Mouse (Mus musculus): ENCODE measurements around the gene Trim65. TPM values are rescaled to one million over a fixed set of nuclear protein-coding genes. Genes with fewer than 3 reads are reported as not detected.

The Trim65 gene
- 1 to 10 TPM; 7.0 to 7.1 TPM for total RNA-seq (2021)

DNA sequence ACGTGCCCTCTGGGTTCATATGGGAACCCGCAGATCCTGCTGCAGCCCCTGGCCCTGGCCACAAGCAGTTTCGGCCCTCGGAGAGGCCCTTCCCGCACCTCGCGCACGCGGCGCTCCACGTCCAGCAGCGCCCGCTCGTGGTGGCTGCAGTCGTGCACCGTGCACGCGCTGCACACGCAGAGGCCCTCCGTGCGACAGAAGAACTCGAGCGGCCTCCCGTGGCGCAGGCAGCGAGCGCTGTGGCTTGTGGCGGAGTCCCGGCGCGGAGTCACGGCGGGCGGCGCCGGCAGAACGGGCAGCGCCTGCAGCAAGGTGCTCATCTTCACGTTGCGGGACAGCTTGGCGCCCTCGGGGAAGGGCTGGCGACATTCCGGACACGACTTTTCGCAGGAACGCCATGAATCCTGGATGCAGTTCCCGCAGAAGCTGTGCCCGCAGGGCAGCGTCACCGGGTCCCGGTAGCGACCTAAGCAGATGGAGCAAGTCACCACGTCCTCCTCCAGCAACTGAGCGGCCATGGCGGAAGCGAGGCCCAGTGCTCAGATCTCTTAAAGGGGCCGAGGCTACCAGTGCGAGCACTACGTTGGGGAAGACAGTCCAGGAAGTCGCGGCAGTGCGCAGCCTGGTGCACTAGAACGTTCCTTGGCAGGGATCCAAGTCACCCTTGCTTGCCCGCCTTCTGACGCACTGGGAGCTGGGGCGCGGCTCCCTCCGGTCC is at the start of gene Trim65:
Trim65 (minus strand) TSS at position 641 of the 718 bp plus-strand sequence.
- peak; percentile 87 to 89 for DNase-seq (ENCODE audit: low spot score in 2 of 2)
- intact Hi-C loops (cut with DNase I), result loop anchor here (1.0 to 5.0 kb wide), 2 partner anchors 43 to 98 kb away; partner anchors contain the start of gene Unk

DNA sequence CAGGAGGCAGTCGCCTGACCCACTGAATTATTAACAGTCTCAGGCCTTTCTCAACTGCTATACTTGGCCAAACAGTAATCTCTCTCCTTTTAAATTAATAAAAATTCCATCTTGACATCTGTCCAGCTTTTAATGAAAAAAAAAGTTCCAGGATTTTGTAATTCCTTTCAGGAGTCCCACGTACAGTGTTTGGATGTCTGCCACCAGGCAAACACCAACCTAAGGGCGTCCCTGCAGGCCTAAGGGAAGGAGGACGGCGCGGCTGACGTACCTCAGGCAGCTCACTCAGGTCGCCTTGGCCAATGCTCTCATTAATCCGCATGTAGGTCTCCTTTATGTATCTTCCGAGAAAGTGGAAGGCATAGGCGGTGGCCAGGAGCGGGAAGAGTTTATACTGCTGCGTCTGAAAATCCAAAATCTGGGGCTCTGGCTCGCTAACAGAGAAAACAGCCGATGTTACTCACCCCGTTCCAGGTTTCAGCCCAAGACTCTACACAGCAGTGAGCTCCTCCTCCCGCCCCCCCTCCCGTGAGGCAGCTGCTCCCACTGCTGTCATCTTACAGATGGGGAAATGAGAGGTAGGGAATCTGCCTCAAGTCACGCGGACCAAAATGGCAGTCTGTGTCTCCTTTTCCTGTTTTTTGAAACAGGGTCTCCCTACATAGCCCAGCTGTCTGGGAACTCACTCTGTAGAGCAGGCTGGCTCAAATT is 47.6 kb upstream of the Trim65 start:
- DNase-seq (ENCODE audit: low spot score in 2 of 2), result peak in 1 of 2 experiments; percentile 37
- intact Hi-C loops (cut with DNase I), result no loop called here

DNA sequence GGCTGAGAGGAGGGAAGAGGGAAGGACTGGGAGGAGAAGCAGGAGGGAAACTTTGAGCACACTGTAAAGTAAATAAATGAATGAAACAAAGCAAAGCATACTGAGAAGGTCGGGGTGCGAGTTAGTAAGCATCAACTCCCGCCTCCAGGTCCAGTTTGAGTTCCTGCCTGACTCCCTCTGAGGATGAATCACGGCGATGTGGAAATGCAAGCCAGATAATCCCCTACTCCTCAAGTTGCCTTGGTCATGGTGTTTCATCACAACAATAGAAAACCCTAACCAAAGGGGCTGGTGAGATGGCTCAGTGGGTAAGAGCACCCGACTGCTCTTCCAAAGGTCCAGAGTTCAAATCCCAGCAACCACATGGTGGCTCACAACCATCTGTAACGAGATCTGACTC is 45.1 kb upstream of the Trim65 start:
- intact Hi-C loops (cut with DNase I), result no loop called here
- no peak for DNase-seq (ENCODE audit: low spot score in 2 of 2)

DNA sequence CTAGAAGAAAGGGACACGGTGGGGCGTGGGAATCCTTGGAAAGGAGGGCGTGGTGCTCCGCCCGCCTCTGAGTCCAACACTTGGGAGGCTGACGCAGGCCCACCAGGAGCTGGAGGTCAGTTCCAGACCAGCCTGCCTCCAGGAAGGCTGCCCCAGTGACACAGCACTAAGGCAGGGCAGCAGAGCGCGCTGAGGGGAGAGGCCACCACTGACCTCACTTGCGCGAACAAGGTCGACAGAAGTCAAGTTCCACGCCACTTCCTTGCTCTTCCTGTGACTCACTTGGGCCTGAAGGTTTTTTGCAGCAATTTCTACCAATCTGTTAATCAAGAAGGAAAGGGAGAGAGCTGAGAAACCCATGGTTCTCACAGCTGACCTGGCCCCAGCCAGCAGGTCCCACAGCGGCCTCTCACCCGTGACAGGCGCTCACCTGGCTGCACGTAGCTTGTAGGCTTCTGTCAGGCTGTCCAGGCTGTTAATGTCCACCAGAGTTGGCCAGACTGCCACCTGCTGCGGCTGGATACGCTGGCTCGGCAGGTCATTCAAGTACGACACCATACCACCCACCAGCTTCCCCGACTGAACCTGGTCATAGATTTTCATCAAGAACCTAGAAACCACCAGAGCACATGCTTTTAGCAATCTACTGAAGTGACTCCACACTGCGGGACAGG is 44.0 kb upstream of the Trim65 start:
- intact Hi-C loops (cut with DNase I), result no loop called here
- no peak for DNase-seq (ENCODE audit: low spot score in 2 of 2)

DNA sequence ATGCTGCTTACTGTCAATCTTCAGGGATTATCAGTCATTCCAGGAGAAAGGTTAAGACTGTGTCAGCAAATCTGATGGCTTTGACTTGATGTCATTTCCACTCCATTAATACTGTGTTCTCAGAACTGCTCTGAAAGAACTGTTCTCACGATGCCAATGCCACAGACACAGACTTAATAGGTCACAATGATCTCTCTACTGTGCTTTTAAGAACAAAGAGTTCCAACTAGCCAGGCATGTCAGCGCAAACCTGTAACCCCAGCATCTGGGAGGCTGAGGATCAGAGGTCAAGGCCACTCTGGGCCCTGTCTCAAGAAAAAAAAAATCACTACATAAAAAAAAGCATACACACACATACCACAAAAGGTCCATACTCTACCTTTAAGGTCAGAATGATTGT is 41.0 kb upstream of the Trim65 start:
- intact Hi-C loops (cut with DNase I), result no loop called here
- no peak for DNase-seq (ENCODE audit: low spot score in 2 of 2)

DNA sequence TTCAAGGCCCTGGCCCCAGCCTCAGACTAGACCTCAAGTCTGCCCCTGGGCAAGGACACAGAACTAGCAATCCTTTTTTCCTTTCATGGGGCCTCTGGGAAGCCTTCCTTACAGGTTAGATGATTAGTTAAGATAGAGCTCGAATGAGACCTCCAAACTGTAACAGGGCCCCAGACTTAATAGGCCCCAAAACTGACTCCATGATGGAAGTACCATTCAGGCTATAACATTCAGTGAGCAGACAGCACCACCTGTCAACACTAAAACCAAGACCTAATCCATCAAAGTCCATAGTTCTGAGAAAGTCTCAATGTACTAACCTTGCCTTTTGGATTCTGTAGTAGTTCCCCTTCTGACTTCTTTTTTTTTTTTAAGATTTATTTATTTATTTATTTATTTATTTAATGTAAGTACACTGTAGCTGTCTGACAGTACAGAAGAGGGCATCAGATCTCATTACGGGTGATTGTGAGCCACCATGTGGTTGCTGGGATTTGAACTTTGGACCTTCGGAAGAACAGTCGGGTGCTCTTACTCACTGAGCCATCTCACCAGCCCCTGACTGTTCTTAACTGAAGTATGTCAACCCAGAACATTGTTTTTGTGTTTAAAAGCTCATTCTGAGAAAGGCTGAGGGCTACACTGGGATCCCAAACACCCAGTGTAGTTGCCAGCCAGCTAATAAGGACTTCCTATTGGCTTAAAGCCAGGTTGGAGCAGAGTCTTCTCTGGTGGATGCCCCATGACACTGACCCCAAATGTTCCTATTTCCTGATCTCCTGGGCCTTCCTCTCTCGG is 39.3 kb upstream of the Trim65 start:
- no peak for DNase-seq (ENCODE audit: low spot score in 2 of 2)
- intact Hi-C loops (cut with DNase I), result no loop called here

DNA sequence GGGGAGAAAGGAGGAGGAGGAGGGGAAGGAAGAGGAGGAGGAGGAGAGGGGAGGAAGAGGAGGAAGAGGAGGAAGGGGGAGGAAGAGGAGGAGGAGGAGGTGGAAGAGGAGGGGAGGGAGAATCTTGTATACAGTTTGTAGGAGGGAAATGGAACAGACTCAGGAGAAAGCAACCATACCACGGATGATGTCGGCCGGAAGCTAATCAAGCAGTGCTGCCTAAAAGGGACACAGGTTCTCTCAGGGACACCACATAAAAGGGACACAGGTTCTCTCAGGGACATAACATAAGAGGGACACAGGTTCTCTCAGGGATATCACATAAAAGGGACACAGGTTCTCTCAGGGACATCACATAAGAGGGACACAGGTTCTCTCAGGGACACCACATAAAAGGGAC is 38.3 kb upstream of the Trim65 start:
- no peak for DNase-seq (ENCODE audit: low spot score in 2 of 2)
- intact Hi-C loops (cut with DNase I), result no loop called here

DNA sequence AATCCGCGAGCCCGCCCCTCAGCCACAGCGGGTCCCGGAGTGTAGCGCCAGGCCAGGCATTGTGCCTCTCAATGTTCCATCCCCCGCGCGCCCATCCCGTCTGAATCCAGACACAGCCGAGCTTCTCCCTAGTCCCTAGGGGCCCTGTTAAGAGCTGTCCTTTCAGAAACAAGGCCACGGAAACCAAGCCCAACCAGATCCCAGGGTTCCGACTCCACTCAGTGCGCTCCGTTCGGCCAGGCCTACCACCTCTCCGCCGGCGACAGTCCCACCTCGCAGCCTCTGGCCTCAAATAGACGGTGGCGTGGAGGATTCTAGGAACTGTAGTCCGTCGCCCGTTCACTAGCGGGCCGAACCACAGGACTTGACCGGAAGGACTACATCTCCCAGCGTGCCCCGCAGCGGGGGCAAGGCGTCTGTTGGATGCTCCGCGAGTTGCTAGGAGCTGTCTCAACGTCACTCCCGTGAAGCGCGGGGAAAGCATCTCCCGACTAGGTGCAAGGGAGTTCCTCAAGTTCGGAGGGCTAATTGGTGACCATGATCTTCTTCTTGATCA is 37.0 kb upstream of the Trim65 start, which contains the start of gene Fbf1:
Fbf1 (minus strand) TSS at position 283 of the 556 bp plus-strand sequence.
- intact Hi-C loops (cut with DNase I), result loop anchor here (1.0 kb wide), 1 partner anchor 31 kb away; the partner anchor contains the start of gene Acox1
- peak; percentile 95 to 99 for DNase-seq (ENCODE audit: low spot score in 2 of 2)

DNA sequence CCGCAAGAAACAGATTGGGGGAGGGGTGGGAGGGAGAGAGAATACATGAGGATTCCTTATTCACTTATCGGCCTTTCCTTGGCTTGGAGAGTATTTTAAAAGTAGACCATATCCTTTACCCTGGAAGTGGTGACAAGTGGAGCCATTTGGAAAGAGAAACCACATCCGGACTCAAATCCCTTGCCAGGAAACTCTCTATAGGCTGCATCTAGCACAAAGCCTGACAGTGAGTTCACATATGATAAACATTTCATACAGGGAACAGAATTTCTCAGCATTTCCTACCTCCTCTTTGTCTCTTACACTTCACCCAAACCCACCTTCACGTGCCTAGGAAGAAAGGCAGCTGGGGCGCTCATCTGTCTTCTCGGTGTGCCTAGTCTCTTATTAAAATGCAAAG is 36.3 kb upstream of the Trim65 start:
- DNase-seq (ENCODE audit: low spot score in 2 of 2), result no peak
- intact Hi-C loops (cut with DNase I), result no loop called here

DNA sequence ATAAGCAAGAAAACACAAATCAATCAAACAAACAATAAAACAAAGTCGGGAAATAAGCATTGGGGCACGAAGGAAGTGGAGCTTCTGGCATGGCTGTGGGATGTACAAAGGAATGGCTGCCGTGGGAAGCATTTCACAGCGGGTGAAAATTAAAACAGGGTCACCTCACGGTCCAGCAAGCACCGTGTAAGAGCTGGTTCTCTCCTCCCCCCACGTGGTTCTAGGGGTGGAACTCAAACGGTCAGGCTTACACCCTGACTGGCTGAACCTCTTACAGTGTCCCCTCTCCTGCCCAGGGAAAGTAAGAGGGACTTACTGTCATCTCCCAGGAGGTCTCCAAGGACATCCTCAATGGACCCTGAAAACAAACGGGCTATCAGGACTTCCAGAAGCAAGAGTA is 32.1 kb upstream of the Trim65 start:
- no peak for DNase-seq (ENCODE audit: low spot score in 2 of 2)
- intact Hi-C loops (cut with DNase I), result no loop called here

DNA sequence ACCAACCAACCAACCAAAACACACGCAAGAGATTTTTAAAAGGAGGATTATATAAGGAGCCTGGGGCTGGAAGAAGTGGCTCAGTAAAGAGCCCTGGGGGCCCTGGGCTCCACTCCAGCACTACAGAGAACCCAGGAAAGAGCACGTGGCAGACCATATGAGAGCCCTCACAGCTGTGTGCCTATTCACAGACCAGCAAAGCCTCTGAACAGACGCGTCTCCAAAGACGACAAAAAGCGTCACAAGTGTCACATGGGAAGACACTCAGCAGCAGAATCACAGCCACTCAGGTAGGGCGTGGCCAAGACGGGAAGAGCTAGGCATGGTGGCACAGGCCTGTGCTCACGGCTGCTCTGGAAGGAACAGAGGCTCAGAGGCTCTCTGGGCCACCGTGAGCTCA is 31.2 kb upstream of the Trim65 start:
- intact Hi-C loops (cut with DNase I), result no loop called here
- DNase-seq (ENCODE audit: low spot score in 2 of 2), result peak; percentile 47 to 79

DNA sequence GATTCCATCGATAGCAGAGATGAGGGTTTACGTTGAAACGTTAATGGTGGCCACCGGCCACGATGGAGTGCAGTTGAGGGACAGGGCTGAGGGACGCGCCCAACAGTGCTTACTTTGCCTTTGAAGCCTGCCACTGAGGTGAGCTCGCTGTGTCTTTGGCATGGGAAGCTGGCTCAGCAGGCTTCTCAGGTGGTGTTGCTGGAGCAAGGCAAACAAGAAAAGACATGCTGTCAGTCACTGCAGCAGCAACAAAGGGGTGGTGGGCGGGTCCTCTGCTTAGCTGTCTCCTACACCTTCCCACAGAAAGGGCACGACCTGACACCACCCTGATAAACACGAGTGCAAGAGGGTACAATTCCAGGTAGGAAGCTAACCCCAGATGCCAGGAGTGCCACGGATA is 30.4 kb upstream of the Trim65 start:
- no peak for DNase-seq (ENCODE audit: low spot score in 2 of 2)
- intact Hi-C loops (cut with DNase I), result no loop called here

DNA sequence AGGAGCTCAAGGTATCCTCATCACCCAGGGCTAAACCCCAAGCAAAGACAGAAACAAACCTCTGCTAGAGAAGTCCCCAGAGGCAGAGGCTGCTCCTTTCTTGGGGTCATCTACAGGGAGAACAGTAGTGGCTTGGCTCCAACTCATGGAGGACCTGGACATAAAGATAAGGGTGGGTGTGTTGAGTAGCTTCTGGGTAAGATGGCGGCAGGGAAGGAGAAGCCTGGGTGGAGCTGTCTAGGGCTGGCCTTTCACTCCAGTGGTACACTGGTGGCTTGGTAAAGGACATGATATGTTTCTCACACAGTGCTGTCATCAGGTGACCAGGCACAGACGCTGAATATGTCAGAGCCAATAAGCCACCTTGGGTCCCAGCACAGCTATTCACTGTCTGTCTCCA is 20.0 kb upstream of the Trim65 start:
- no peak for DNase-seq (ENCODE audit: low spot score in 2 of 2)
- intact Hi-C loops (cut with DNase I), result no loop called here

DNA sequence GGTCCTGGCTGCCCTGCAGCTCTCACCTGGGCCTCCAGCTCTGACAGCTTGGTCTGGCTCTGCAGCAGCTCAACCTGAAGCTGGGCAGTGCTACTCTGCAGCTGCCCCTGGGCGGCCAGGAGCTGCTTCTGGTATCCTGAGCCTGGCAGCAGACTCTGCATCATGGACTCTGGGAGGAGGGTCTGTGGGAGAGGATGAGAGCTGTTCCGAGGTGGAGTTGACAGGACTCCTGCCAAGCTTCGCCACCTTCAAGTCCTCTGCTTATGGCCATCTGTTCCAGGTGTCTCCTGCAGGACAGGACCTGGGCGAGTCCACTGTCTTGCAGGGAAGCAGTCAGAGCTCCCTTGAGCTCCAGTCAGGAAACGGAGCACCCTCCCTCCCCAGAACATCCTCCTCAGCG is 18.4 kb upstream of the Trim65 start:
- DNase-seq (ENCODE audit: low spot score in 2 of 2), result no peak
- intact Hi-C loops (cut with DNase I), result no loop called here

DNA sequence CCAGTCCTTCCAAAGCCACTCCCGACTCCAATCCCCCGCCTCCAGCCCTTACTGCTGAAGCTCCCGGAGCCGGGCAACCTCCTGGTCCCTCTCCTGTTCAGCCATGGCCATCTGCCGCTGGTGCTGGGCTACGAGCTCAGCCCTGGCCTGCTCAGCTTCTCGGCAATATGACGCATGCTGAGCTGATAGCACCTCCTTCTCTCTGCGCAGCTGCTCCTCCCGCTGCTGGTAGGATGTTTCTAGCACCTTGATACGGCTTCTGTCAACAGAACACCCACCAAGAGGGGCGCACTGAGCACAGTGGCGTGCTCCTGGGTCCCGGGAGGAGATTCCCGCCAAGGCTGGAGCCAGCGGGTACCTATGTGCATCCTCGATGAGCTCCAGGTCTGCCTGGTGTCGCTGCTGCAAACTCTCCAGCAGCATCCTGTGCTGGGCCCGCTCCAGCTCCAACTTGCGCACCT is 17.9 kb upstream of the Trim65 start:
- peak; percentile 58 to 81 for DNase-seq (ENCODE audit: low spot score in 2 of 2)
- intact Hi-C loops (cut with DNase I), result no loop called here

DNA sequence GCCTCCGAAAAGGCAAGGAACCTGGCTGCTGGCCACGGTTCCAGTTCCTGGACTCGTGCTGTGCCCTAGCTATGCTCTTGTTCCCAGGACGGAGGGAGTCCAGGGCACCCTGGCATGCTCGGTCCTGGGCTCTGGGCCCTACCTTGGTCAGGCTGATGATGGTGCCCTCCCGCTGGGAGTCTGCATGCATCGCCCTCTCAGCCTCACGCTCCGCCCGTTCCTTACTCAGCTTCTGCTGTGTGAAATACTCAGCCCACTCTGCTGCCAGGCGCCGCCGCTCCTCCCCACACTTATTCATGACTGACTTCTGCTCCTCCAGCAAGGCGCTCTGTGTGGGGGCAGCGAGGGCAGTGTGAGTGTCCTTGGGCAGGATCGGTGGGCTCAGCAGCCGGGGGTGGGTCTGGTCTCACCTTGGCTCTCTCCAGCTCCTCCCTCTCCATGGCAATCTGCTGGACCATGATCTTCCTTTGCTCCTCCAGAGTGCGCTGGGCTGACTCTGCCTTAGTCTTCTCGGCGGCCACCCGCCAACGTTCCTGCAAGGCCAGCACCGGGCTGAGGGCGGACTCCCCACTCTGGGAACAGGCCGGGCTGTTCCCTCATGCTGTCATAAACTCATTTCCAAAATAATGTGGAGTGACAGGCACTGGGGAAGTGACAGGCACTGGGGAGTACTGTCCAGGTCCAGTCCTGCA is 15.5 kb upstream of the Trim65 start:
- intact Hi-C loops (cut with DNase I), result loop anchor here (1.0 kb wide), 1 partner anchor 18 kb away; no protein-coding TSS in a partner anchor
- peak; percentile 75 to 90 for DNase-seq (ENCODE audit: low spot score in 2 of 2)

DNA sequence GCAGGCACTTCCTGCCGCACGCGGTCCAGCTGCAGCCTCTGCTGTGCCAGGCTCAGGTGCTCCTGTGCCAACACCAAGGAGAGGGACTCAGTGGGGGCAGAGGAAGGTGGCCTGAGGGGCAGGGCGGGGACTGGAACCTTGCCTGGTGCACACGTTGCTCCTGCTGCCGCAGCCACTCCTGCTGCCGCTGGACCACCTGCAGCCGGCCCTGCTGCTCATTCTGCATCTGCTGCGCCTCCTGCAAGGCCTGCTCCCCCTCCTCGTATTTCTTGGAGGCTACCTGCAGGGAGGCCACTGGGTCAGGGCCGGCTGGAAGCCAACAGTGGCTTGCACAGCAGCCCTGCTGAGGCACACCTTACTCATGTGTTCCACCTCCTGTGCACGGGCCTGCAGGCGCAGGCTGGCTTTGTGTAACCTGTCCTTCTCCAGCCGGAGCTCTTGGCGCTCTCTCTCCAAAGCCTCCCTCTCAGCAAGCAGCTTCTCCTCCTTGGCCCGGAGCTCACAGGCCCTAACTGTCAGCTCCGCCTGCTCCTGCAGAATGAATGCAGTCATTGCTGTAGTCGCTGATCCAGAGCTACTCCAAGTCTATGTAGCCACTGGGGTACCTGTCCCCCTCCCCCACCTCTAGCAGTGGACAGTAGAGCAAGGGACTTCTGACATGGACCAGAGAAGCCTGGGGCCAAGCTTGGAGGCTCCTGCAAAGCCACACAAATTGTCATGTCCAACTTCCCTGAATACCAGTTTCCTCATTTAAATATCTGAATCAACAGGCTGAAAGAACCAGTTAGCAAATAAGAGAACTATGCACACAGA is 14.8 kb upstream of the Trim65 start:
- DNase-seq (ENCODE audit: low spot score in 2 of 2), result peak; percentile 24 to 32
- intact Hi-C loops (cut with DNase I), result loop anchor here (1.0 kb wide), 1 partner anchor 19 kb away; no protein-coding TSS in a partner anchor

DNA sequence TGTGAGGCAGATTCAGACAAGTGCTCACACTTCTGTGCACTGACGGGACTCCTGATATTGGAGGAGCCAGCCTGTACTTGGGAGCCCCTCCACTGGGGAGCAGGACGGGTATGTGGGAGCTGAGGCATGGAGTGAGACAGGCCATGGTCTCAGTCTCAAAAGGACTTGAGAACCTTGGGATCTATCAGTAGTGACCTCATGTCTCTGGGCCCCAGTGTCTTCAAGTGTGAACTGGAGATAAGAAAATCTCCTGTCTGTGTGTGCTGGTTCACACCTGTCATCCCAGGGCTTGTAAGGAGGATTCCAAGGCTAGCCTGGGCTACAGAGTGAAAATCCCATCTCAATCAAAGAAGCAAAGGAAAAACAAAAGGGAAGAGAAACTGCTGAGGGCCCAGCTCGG is 12.5 kb upstream of the Trim65 start:
- intact Hi-C loops (cut with DNase I), result no loop called here

More for the DNA sequence above, 12.5 kb upstream of the Trim65 start:
- DNase-seq (ENCODE audit: low spot score in 2 of 2), result no peak
